Mouse (Mus musculus) embryonic stem cell, embryonic (primary cell): ENCODE measurements around the gene Wbp2.

ENCODE experiments used
- CTCF ChIA-PET, 4 experiments: fragments of 300-600 bp in 2 of 4; fragments of 350-600 bp in 2 of 4; sonication (Branson Sonifier 250); formaldehyde crosslinking; loops; one replicate each; lab custom pipeline; 2022; ENCODE audit warnings: inconsistent platforms in 2 of 4; lab: Charles Lee
- POLR2A ChIA-PET, 4 experiments: fragments of 300-600 bp in 2 of 4; fragments of 350-600 bp in 2 of 4; sonication (Branson Sonifier 250); formaldehyde crosslinking; loops; one replicate each; lab custom pipeline; 2022; ENCODE audit warnings: antibody characterized with exemption in 4 of 4, inconsistent platforms in 1 of 4; lab: Charles Lee

Wbp2 gene

DNA sequence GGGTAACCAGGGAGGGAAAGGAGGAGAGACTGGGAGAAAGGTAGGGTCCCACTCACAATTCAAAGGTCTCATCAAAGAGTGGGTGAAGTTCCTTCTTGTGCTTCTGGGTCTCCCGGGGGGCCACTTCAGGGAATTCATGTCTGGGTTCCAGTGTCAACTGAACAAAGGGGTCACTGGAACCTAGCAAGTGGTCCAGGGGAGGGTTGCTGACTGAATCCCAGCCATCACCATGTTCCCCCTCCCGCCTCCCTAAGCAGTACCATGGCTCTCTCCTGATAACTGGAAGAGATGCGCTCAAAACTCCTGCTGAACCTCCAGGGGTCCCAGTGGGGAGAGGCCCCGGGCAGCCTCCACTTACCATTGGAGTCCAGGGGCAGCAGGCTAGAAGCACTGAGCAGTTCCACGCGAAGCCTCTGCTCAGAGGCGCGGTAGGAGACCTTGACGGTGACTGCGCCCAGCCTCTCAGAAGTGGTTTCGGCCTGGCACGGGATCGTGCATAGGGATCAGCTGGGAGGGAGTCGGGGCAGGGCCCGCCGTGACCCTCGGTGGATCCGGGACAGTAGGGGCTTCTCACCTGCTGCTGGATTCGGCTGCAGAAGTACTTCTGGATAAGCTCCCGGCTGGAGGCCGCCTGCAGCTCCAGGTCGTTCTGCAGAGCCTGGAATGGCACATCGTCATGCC is 22.5 kb downstream of the Wbp2 start:
- CTCF ChIA-PET = interaction anchor here in 2 of 4 experiments (0.6 to 1.4 kb wide), 2 partner anchors 74 to 234 kb away, joined by 3 read pairs; partner anchors contain the start of gene Mrpl38 (in 1 of the 2)
- POLR2A ChIA-PET = interaction anchor here in 3 of 4 experiments (0.8 to 2.9 kb wide), 11 partner anchors 10 to 63 kb away, joined by 3 to 13 read pairs (median 4); partner anchors contain the start of gene Trim47 (in 1 of the 3)

DNA sequence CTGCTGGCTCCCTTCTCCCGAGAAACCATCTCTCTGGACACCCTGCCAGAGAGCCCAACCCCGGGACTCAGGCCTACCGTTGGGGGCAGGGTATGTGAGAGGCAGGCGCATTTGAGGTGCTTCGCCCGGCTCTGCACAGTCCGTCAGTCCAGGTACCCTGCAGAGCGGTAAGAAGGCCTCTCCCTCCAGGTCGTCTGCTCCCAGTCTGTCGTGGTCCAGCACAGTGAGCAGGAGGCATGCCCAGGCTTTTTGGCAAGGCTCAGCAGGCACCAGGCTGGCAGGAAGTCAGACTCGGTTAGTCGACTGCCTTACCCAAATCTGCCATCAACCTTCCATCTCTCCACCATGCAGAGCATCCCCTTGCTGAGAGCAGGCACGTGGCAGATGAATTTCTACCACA is 23.2 kb downstream of the Wbp2 start:
- POLR2A ChIA-PET = interaction anchor here in 2 of 4 experiments (1.0 to 8.4 kb wide), 3 partner anchors 16 to 75 kb away, joined by 3 to 81 read pairs (median 6); partner anchors contain the start of gene Mrpl38 (in 1 of the 2)
- CTCF ChIA-PET = interaction anchor here in 1 of 4 experiments (1.6 kb wide), 1 partner anchor 14 kb away, joined by 4 read pairs; no protein-coding TSS in a partner anchor

DNA sequence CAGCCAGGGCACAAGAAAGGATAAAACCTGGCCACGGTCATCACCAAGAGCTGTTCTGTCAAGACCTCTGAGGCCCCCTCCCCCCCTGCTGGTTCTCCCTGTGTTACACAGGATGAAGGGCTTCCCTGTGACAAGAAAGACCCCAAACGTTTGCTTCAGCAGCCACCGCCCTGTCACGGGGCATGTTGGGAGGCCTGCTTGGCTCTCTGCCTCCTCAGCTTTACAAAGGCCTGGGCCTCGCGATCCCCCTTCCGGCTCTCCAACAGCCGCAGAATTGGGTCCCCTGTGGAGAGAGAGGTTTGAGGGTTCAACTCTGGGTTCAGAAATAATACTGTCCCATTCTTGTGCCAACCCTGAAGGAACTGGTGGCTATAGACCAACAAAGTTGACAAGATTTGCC is 24.3 kb downstream of the Wbp2 start:
- ChIA-PET CTCF (interaction anchor here in 2 of 4 experiments (0.8 to 1.6 kb wide), 2 partner anchors 9 to 13 kb away, joined by 4 read pairs; no protein-coding TSS in a partner anchor), POLR2A (interaction anchor here in 2 of 4 experiments (1.0 to 8.4 kb wide), 6 partner anchors 11 to 76 kb away, joined by 3 to 81 read pairs (median 3); partner anchors contain the start of gene Mrpl38 (in 1 of the 2))

DNA sequence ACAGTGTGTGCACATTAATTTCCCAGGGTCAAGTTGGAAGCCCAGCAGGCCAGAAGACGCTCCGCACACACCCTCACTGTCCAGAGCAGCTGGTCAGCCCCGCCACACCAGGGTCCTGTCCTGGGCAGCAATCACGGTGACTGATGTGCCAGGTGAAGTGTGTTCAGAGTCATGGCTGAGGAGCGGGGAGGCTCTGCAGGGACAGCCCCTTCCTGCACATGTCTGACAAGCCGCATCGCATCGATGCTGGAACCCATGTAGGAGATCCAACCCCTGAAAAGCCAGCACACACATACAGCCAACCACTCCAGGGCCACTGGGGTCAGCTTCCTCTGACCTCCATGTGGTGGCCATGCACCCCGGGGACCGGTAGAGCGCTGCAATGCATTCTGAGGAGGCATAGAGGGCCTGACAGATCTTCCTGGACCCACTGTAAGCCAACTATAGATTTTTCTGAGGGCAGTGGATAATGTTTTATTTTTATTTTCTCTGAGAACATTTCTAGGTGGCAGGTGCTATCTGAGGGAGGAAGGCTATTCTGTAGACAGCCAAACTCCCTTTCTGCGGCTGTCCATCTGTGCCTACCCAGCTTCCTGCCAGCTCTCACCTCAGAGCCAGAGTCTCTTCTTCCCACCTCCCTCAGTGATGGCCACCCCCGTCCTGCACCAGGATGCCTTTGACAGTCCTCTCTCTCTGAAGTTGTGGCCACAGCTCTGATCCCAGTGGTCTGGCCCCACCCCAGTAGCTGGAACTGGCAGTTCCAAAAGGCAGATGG is 25.0 kb downstream of the Wbp2 start:
- ChIA-PET CTCF (interaction anchor here in 1 of 4 experiments (0.8 kb wide), 1 partner anchor 10 kb away, joined by 4 read pairs; no protein-coding TSS in a partner anchor), POLR2A (interaction anchor here in 2 of 4 experiments (0.7 to 8.4 kb wide), 8 partner anchors 8 to 40 kb away, joined by 3 to 81 read pairs (median 3); no protein-coding TSS in a partner anchor)

DNA sequence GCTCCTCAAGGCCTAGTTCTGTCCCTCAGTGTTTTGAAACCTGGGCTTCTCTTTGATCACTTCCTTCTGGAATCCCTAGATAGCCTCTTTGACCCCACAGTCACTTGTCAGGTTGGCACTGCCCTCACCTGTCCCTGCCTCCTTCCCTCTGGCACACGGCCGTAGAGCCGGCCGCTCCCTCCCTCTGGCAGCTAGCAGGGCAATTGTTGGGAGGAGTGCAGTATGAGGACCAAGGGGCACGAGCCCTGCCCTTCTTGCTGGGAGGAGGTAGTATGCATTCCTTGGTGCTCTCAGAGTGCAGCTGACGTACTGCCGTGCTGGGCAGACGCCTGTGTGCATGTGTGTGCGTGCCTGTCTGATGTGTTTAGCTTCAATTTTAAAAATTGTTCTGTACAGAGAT is 26.2 kb downstream of the Wbp2 start:
- ChIA-PET CTCF (interaction anchor here in 1 of 4 experiments (0.7 kb wide), 1 partner anchor 1462 kb away, joined by 3 read pairs; no protein-coding TSS in a partner anchor), POLR2A (interaction anchor here in 3 of 4 experiments (0.6 to 8.4 kb wide), 15 partner anchors 9 to 49 kb away, joined by 3 to 81 read pairs (median 4); partner anchors contain the start of genes Galk1 (in 1 of the 3) and Unc13d (in 1 of the 3))

DNA sequence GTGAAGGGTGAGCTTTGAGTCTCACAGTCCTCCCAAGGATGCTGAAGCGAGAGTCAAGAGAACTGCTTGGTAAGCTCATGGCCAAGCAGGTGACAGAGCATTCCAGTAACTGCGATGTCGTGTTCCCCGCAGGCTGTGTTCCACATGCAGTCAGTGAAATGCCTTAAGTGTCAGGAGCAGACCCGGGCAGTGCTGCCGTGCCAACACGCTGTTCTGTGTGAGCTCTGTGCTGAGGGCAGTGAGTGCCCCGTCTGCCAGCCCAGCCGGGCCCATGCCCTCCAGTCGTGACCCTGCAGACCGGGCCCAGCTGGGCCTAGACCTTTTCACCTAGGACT is 27.1 kb downstream of the Wbp2 start:
- CTCF ChIA-PET = no interaction called here

DNA sequence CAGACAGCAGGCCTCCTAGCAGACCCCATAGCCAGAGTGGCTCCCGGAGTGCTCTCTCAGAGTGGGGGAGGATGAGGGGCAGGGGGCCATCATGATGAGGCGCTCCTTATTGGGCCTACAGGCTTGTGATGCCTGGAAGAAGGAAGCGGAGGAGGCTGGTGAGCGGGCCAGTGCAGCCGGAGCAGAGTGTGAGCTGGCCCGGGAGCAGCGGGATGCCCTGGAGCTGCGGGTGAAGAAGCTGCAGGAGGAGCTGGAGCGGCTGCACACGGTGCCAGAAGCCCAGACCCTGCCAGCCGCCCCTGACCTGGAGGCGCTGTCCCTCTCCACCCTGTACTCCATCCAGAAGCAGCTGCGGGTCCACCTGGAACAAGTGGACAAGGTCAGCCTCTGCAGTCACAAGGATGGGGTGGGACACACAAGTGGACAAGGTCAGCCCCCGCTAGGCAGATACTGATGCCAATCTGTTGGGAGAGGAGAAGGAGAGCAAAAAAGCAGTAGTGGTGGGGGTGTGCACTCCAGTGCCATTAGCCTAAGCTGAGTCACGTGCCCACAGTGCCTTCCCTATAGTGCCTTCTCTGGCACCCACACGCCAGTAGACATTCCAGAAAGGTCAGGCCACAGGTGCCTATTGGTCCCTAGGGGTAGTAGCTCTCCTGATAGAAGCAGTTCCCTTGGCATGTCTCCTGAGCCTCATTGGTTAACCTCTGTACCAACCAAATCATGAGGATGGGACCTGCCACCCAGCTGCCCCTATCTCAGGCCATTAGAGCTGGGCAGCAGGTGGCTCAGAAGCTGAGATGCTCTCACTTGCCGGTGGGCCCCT is 27.7 kb downstream of the Wbp2 start:
- ChIA-PET POLR2A (interaction anchor here (0.8 to 8.4 kb wide), 16 partner anchors 8 to 146 kb away, joined by 3 to 81 read pairs (median 6); partner anchors contain the start of genes Unc13d (in 2 of the 4) and Galk1 (in 1 of the 4)), CTCF (no interaction called here)

More for the DNA sequence above, 27.1 kb downstream of the Wbp2 start:
- POLR2A ChIA-PET = interaction anchor here (0.8 to 8.4 kb wide), 16 partner anchors 9 to 147 kb away, joined by 3 to 81 read pairs (median 4); partner anchors contain the start of genes Unc13d (in 2 of the 4) and Galk1 (in 1 of the 4)

DNA sequence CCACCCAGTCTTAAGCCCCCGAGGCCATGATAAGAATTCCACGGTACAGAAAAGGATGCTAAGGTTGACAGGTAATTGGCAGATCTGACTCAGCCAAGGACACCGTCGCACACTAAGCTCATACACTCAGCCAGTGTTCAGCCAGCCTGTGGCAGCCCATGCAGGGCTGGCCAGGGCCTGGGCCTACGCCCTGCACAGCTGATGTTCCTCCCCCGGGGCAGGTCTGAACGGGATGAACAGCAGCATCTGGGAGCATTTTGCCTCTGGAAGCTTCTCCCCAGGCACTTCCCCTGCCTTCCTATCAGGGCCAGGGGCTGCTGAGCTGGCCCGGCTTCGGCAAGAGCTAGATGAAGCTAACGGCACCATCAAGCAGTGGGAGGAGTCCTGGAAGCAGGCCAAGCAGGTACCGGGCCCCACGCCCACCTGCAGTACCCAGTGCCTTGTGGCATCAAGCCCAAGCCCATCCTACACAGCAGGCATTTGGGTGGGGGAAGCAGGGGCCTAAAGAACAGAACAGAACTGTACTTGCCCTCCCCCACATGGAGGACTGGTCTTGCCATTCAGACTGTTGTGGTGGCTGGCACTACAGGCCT is 28.7 kb downstream of the Wbp2 start:
- CTCF ChIA-PET = interaction anchor here in 3 of 4 experiments (0.5 to 1.2 kb wide), 4 partner anchors 18 to 451 kb away, joined by 3 to 6 read pairs (median 3); no protein-coding TSS in a partner anchor
- POLR2A ChIA-PET = interaction anchor here (0.6 to 8.4 kb wide), 23 partner anchors 9 to 647 kb away, joined by 3 to 81 read pairs (median 4); partner anchors contain the start of gene Unc13d (in 1 of the 4)

DNA sequence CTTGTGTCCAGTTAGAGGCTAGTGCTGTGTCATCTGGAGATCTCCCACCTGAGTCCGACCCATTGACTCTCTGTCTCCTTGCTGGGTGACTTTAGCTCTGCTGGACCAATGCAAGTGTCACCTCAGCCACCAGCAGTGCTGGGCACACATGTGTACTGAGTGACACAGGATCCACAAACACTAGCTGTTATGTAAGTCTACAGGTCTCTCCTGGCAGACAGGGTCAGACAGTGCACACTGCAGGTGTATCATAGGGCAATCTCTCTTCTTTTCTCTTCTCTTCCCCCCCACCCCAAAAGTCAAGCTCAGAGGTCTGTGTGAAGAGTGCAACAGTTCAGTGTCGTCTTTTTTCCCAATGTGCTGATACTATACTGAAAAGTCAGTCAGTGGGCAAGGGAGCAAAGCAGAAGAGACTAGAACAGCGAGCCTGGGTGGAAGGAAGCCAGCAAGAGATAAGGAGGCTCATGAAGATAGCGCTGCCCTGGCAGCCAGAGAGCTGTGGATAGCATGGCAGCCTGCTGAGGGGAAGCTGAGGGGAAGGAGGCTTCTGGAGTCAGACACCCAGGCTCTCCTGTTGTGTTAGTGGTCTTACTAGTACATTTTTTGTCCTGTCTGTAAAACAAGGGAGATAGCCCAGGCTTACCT is 29.4 kb downstream of the Wbp2 start:
- POLR2A ChIA-PET = interaction anchor here (0.7 to 8.4 kb wide), 22 partner anchors 8 to 49 kb away, joined by 3 to 81 read pairs (median 4); partner anchors contain the start of gene Unc13d (in 1 of the 4)
- CTCF ChIA-PET = interaction anchor here in 3 of 4 experiments (0.5 to 1.2 kb wide), 4 partner anchors 19 to 450 kb away, joined by 3 to 6 read pairs (median 3); no protein-coding TSS in a partner anchor

DNA sequence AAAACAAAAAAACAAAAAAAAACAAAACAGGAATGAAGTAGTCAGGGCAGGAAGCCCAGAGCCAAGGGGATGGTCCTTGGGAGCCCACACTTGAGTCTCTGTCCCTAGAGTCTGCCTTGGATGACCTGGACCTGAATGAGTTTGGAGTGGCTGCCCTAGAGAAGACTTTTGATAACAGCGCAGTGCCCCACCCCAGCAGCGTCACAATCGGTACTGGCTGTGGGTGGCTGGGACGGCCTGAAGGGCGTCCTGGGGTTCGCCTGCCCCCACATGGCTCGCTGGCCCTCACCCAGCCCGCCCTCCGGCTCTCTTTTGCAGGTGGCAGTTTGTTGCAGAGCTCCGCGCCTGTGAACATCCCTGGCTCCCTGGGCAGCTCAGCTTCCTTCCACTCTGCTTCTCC is 30.9 kb downstream of the Wbp2 start:
- POLR2A ChIA-PET = interaction anchor here in 2 of 4 experiments (0.5 to 8.4 kb wide), 4 partner anchors 23 to 35 kb away, joined by 3 to 81 read pairs (median 4); no protein-coding TSS in a partner anchor
- CTCF ChIA-PET = interaction anchor here in 1 of 4 experiments (0.6 to 1.0 kb wide), 2 partner anchors 11 kb away, joined by 3 to 4 read pairs; no protein-coding TSS in a partner anchor

DNA sequence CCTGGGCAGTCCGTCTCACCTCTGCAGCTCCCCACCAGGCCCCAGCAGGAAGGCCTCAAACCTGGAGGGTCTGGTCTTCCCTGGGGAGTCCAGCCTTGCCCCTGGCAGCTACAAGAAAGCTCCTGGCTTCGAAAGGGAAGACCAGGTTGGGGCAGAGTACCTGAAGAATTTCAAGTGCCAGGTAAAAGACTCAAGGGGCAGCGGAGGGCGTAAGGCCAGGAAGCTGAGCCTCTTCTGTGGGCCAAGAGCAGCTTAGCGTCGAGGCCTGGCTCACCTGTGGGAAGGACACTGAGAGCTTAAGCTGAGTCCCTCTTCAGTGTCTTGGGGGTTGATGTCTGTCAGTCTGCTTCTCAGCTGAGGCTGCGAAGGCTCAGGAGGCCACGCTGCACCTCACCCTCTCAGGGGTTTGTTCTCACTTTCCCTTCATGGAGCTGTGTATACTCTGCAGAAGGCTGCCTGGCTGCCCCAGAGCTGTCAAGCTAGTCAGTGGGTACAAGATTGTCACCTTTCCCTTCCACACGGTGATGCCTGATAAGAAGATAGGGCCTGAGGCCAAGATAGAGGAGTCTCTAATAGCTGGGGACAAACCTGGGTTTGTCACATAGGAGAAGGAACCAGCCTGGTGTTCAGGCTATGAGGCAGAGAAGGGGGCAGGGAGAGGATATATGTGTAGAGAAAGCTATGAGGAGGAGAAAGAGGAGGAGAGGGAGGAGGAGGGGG is 33.1 kb downstream of the Wbp2 start:
- ChIA-PET CTCF (no interaction called here), POLR2A (interaction anchor here (0.6 to 7.1 kb wide), 17 partner anchors 11 to 275 kb away, joined by 3 to 56 read pairs (median 3); partner anchors contain the start of gene Unk (in 1 of the 4))

DNA sequence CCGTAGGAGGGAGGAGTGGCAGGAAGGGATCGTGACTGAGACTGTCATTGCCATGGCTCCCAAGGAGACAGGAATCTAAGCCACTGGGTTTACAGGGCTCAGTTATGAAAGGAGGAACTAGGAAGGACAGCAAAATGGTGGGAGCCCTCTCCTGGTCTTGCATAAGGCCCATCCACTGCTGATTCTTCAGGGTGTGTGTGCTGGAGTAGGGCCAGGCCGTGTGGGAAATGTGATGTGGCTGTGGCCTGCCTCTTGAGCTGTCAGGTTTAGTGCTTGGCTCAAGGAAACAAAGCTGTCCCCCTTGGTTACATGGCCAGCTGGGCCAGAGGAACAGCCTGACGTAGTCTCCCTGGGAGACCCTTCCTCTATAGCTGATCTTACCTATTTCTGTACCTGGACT is 36.6 kb downstream of the Wbp2 start:
- CTCF ChIA-PET = interaction anchor here in 2 of 4 experiments (0.6 to 1.7 kb wide), 2 partner anchors 8 to 407 kb away, joined by 3 to 5 read pairs; no protein-coding TSS in a partner anchor
- POLR2A ChIA-PET = interaction anchor here in 2 of 4 experiments (0.7 to 7.1 kb wide), 11 partner anchors 10 to 40 kb away, joined by 3 to 56 read pairs (median 7); partner anchors contain the start of gene Unk (in 1 of the 2)

DNA sequence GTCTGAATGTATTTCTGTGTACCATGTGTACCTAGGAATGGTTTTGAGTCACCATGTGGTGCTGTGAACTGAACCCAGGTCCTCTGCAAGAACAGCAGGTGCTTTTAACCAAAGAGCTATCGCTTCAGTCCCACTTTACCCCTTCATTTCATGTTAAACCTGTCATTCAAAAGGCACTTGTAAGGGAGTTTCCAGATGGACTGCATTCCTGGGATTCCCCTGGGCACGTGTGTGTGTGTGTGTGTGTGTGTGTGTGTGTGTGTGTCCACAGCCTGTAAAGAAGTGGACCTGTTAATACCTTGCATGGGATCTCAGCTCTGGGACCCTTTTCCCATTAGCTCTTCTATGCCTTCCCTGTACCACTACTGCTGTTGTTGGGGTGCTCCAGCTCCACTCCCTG is 37.2 kb downstream of the Wbp2 start:
- ChIA-PET CTCF (interaction anchor here in 2 of 4 experiments (0.6 to 1.1 kb wide), 3 partner anchors 13 to 406 kb away, joined by 3 to 4 read pairs (median 3); no protein-coding TSS in a partner anchor), POLR2A (interaction anchor here (0.7 to 7.1 kb wide), 13 partner anchors 8 to 57 kb away, joined by 3 to 56 read pairs (median 6); partner anchors contain the start of gene Unk (in 1 of the 4))

DNA sequence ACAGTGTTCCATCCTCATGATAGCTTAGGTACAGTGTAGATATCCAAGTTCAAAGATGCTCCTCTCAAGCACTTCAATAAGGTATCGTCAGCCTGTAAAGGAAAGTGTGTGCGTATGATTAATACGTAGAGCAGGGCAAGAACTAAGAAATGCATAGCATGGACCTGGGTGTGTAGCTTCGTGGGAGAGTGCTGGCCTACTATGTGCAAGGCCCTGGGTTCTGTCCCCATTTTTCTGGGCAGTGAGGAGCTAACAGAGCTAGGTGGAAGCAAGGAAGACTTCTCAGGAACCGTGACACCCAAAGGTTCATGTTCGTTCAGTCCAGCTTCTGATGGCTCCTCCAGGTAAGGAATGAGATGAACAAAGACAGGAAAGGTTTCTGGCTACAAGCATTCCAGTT is 41.6 kb downstream of the Wbp2 start:
- ChIA-PET CTCF (interaction anchor here in 1 of 4 experiments (0.7 kb wide), 1 partner anchor 10 kb away, joined by 3 read pairs; no protein-coding TSS in a partner anchor), POLR2A (interaction anchor here in 2 of 4 experiments (1.1 to 14.0 kb wide), 10 partner anchors 8 to 170 kb away, joined by 3 to 134 read pairs (median 16); partner anchors contain the start of genes Unk (in 2 of the 2), Recql5 (in 1 of the 2) and Sap30bp (in 1 of the 2))

DNA sequence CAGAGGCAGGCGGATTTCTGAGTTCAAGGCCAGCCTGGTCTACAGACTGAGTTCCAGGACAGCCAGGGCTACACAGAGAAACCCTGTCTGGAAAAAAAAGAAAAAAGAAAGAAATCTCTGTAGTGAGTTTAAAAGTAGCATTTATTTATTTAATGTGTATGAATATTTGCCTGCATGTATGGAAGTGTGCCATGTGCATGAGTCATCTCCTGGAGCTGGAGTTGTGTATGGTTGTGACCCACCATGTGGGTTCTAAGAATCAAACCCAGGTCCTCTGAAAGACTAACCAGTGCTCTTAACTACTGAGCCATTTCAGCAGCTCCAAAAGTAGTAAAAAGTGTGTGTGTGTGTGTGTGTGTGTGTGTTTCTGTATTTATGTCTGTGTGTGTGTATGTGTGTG is 43.5 kb downstream of the Wbp2 start:
- POLR2A ChIA-PET = interaction anchor here in 3 of 4 experiments (0.5 to 14.0 kb wide), 11 partner anchors 10 to 436 kb away, joined by 3 to 134 read pairs (median 6); partner anchors contain the start of gene Unk (in 3 of the 3)
- CTCF ChIA-PET = interaction anchor here in 2 of 4 experiments (0.6 to 0.7 kb wide), 4 partner anchors 56 to 162 kb away, joined by 3 to 16 read pairs (median 4); no protein-coding TSS in a partner anchor
